Mouse (Mus musculus): ENCODE data around the gene Zfp57. TPM values are rescaled to one million over a fixed set of nuclear protein-coding genes. Genes with fewer than 3 reads are reported as not detected.

The Zfp57 gene
- 208 and 210 TPM in 2 replicates for polyA plus RNA-seq (2016; fragmentation: Nextera tagmentation; extraction: Ambion mirVana)

DNA sequence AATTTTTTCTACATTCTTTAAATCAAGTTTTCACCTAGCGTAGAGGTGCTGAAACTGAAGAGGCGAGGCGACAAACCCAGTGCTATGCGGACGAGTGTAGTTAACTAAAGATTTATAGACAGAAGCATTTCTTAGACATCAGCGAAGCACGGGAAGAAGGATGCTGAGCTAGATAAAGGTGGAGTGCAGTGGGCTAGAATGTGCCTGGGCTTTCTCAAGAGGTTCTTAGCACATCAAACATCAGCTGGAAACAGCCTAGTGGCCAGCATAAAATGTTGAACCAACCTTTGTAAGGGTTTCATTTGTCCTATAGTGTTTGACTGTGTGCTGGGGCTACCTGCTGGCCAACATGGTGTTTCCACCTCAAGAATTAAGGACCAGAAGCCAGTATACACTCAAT lies at the start of gene Zfp57:
Zfp57 (plus strand) TSS at position 301 of the 400 bp plus-strand sequence.
- Histone ChIP-seq H3K9ac (no peak within 1 kb of the TSS), H3K9me3 (no peaks in the 10 kb centered on the region), H3K27ac (no peak within 1 kb of the TSS), H3K4me2 (replicated peaks) (peak within 1 kb of the TSS; percentile 63), H3K36me3 (peaks cover 2% of the 10 kb centered on the region; the same call in 1 of the 2 replicates), H3K4me1 (no peaks in the 10 kb centered on the region; the same call in 1 of the 2 replicates), H3K4me3 (peak within 1 kb of the TSS; percentile 73), H3K27me3 (replicated peaks) (no peaks in the 10 kb centered on the region)
- no peak for ATAC-seq (ENCODE audit: low FRiP score, low read depth)
- WGBS, result 91% methylated on average over 7 of the region's 7 CpGs

DNA sequence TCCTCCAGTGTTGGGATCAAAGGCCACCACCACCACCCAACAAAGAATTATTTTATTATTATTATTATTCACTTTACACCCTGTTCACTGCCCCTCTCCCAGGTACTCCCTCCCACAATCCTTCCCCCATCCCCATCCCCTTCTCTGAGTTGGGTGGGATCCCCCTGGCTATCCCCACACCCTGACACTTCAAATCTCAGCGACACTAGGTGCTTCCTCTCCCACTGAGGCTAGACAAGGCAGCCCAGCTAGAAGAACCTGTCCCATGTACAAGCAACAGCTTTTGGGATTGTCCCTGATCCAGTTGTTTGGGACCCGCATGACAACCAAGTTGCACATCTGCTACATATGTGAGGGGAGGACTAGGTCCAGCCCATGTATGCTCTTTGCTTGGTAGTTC lies 48.3 kb upstream of the Zfp57 start:
- no peak for ATAC-seq (ENCODE audit: low FRiP score, low read depth)
- H3K4me3 ChIP-seq, result no peak overlapping the region
- H3K4me1 ChIP-seq, result peaks cover 12% of the 10 kb centered on the region
- no peak overlapping the region for H3K4me2 ChIP-seq (replicated peaks)
- H3K36me3 ChIP-seq, result peaks cover 15% of the 10 kb centered on the region; the same call in 1 of the 2 replicates
- WGBS, result 90% methylated on average over 2 of the region's 2 CpGs
- no peak overlapping the region for H3K9ac ChIP-seq
- H3K27ac ChIP-seq, result no peak overlapping the region
- no peaks in the 10 kb centered on the region for H3K27me3 ChIP-seq (replicated peaks)
- no peaks in the 10 kb centered on the region for H3K9me3 ChIP-seq

DNA sequence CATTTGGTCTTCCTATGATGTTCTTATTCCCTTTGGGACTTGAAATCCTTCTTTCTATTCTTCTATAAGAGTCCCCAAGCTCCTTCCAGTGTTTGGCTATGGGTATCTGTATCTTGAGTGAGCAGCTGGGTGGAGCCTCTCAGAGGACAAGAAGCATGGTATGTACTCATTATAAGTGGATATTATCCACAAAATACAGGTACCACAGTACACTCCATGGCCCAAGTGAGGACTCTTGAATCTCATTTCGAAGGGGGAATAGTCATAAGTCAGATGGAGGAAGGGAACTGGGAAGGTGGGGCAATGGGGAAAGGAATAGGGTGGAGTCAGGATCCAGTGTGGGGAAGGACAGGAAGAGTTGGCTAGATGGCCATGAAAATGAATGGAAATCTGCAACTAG lies 47.9 kb upstream of the Zfp57 start:
- Histone ChIP-seq H3K9me3 (no peaks in the 10 kb centered on the region), H3K4me1 (peaks cover 12% of the 10 kb centered on the region), H3K36me3 (peaks cover 15% of the 10 kb centered on the region; the same call in 1 of the 2 replicates), H3K4me2 (replicated peaks) (no peak overlapping the region), H3K4me3 (no peak overlapping the region), H3K9ac (no peak overlapping the region), H3K27me3 (replicated peaks) (no peaks in the 10 kb centered on the region), H3K27ac (no peak overlapping the region)
- WGBS, result 93% methylated on average over 1 of the region's 1 CpGs
- no peak for ATAC-seq (ENCODE audit: low FRiP score, low read depth)

DNA sequence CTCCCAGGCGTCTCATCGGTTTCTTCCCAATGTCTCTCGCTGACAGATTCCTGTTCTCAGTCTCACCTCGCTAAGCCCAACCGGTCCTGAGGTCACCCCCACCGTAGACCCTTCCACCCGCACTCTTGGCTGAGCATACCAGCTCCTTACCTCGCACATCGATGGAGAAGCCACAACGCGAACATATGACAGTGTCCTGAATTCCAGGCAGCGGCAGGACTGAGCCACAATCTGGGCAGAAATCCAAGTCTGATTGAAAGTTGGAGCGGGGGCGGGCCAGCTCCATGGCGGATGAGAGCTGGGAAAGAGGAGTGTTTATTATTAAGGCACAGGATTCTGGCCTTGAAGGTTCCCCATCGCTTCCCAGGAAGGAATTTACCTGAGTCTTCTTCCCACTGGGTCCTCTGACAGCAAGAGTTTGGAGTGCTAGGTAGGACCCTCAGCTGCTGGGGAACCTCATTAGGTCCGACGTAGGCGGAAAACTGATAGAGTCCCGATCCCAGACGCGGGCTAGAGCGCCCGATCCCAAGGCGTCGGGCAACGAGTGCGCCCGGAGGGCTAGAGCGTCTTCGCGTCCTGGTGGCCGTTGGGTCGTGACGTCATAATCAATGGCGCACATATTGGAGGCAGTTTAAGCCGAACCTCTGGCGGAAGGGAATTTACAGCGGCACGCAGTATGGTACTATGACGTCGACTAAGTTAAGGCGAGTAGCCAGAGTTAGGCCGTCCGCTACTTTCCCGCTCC lies 42.8 kb upstream of the Zfp57 start, which contains the start of the genes Znrd1 and Znrd1as:
Znrd1 (minus strand) TSS at position 561 of the 745 bp plus-strand sequence.
Znrd1as (plus strand) TSS at position 594 of the 745 bp plus-strand sequence.
- peak within 1 kb of the TSS; percentile 61 for H3K4me3 ChIP-seq
- peak within 1 kb of the TSS; percentile 84 for H3K4me2 ChIP-seq (replicated peaks)
- under 1% methylated on average over 46 of the region's 46 CpGs for WGBS
- H3K9ac ChIP-seq, result peak within 1 kb of the TSS; percentile 77
- H3K4me1 ChIP-seq, result peaks cover 11% of the 10 kb centered on the region
- H3K27ac ChIP-seq, result no peak within 1 kb of the TSS
- H3K9me3 ChIP-seq, result no peaks in the 10 kb centered on the region
- H3K27me3 ChIP-seq (replicated peaks), result no peaks in the 10 kb centered on the region
- ATAC-seq (ENCODE audit: low FRiP score, low read depth), result peak; percentile 98
- H3K36me3 ChIP-seq, result peaks cover 7% of the 10 kb centered on the region; the same call in 1 of the 2 replicates

DNA sequence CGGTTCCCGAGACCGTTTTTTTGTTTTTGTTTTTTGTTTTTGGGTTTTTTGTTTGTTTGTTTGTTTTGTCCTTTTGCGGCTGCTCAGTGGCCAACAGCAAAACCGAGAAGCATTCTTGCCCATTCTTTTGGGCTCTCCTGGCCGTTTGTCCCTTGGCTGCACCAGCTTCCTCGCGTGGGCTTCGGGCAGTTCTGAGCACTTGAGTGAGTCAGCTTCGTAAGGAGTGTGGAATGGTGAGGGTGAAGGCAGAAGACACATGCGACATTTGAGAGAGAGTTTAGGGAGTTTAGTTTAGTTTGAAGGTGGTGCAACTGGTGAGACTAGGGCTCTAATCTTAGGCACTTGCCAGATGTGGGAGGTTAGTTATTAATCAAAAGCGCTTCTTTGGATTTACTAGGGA lies 42.1 kb upstream of the Zfp57 start:
- Histone ChIP-seq H3K4me1 (peaks cover 11% of the 10 kb centered on the region), H3K9ac (peak overlapping the region; percentile 77), H3K27me3 (replicated peaks) (no peaks in the 10 kb centered on the region), H3K4me2 (replicated peaks) (peak overlapping the region; percentile 84), H3K27ac (no peak overlapping the region), H3K36me3 (peaks cover 7% of the 10 kb centered on the region; the same call in 1 of the 2 replicates), H3K4me3 (peak overlapping the region; percentile 61), H3K9me3 (no peaks in the 10 kb centered on the region)
- ATAC-seq (ENCODE audit: low FRiP score, low read depth), result peak; percentile 21; the same call in 1 of the 2 replicates
- WGBS, result 10% methylated on average over 12 of the region's 12 CpGs

DNA sequence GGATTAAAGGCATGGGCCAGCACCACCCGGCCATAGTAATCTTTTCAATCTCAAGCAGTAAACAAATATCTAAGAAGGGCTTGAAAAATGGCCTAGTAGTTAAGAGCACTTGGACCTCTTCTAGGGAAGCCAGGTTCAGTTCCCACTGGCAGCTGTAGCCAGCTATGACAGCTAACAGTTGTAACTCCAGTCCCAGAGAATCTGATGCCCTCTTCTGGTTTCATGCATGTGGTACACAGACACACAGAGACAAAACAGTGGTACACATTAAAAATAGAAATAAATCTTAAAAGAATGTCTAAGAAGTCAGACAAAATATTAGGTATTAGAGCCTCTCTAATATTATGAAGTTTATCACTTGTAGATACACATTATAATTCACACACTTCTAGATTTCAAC lies 39.8 kb upstream of the Zfp57 start:
- no peak overlapping the region for H3K9ac ChIP-seq
- 75% methylated on average over 1 of the region's 1 CpGs for whole genome bisulfite sequencing
- no peaks in the 10 kb centered on the region for H3K9me3 ChIP-seq
- no peak overlapping the region for H3K4me2 ChIP-seq (replicated peaks)
- no peak for ATAC-seq (ENCODE audit: low FRiP score, low read depth)
- H3K27me3 ChIP-seq (replicated peaks), result no peaks in the 10 kb centered on the region
- H3K4me3 ChIP-seq, result no peak overlapping the region
- no peak overlapping the region for H3K27ac ChIP-seq
- H3K4me1 ChIP-seq, result peaks cover 11% of the 10 kb centered on the region
- no peaks in the 10 kb centered on the region for H3K36me3 ChIP-seq

DNA sequence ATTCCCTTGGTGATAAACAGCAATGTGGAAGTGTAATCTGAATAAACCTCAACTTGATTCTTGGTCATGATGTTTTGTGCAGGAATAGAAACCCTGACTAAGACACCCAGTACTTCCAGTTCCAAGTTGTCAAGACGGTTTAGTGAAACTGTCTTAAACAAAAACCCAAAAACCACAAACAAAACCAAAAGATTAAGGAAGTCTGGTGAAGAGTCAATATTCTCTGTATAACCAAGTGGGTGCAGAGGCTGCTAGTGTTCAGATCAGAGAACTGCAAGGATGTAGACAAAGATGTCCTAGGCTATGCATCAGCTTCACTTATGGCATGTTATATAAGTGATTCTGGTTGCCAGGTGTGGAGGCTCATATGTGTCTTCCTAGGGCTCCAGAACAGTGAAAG lies 34.1 kb upstream of the Zfp57 start:
- H3K27me3 ChIP-seq (replicated peaks), result no peaks in the 10 kb centered on the region
- no peak for ATAC-seq (ENCODE audit: low FRiP score, low read depth)
- H3K27ac ChIP-seq, result no peak overlapping the region
- WGBS, result 81% methylated on average over 1 of the region's 1 CpGs
- no peaks in the 10 kb centered on the region for H3K9me3 ChIP-seq
- no peak overlapping the region for H3K4me3 ChIP-seq
- H3K9ac ChIP-seq, result no peak overlapping the region
- no peaks in the 10 kb centered on the region for H3K4me1 ChIP-seq
- no peak overlapping the region for H3K4me2 ChIP-seq (replicated peaks)
- H3K36me3 ChIP-seq, result no peaks in the 10 kb centered on the region

DNA sequence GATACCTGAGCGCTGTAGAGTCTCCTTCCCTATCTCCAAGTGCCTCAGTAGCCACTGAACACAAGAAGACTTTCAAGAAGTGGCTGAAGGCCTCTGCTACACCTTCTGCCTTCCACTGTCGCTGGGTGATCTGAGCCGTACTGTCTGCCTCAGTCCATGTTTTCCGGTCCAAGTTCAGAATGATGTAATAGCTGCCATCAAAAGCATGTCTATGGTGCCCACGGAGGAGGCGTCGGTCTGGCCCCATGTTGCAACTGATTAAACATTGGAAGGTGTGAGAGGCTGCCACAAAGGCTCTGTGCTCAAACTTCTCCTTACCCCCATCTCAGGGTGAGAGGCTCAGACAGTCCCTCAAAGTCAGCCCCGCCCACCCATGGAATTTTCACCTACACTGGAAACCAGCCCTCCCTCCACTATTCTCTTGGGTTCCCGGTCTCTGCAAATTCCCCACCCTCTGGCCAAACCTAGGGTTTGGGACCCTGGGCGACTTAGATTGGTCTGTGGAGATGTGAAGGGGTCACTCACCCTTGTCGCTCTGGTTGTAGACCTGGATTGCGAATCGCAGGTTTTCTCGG lies 30.6 kb upstream of the Zfp57 start:
- H3K27me3 ChIP-seq (replicated peaks), result no peaks in the 10 kb centered on the region
- H3K4me3 ChIP-seq, result no peak overlapping the region
- H3K4me2 ChIP-seq (replicated peaks), result no peak overlapping the region
- 90% methylated on average over 14 of the region's 14 CpGs for WGBS
- H3K36me3 ChIP-seq, result no peaks in the 10 kb centered on the region
- no peak overlapping the region for H3K27ac ChIP-seq
- H3K4me1 ChIP-seq, result no peaks in the 10 kb centered on the region
- no peak for ATAC-seq (ENCODE audit: low FRiP score, low read depth)
- H3K9me3 ChIP-seq, result no peaks in the 10 kb centered on the region
- no peak overlapping the region for H3K9ac ChIP-seq

DNA sequence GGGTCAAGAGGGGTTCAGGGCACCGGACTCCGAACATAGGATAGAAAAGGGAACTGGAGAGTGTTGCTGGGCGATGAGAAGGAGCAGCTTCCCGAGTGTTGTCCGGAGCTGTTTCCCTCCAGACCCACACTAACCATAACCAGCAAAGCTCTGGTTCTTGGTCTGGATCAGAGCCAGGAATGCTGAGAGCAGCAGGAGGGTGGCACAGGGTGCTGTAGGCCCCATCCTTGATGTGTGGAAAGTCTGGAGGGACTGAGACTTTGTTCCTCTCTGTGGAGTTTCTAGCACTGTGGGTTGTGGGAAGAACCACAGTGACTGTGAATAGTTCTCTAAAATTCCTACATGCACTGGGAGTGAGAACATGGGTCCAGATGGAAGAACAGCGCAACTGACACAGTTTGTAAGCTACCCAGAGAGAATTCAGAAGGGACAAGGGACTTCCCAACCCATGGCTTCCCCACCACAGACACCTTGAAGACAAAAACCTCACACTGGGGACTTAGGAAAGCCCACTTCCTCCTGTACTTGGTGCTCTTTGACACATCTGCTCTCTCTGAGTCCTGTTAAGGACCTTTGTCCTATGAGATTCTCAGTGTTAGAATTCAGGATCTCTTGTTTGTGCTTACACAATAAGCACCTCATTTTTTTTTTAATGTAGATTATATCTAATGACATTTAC lies 29.7 kb upstream of the Zfp57 start:
- no peak overlapping the region for H3K27ac ChIP-seq
- H3K36me3 ChIP-seq, result no peaks in the 10 kb centered on the region
- no peak overlapping the region for H3K9ac ChIP-seq
- H3K9me3 ChIP-seq, result no peaks in the 10 kb centered on the region
- no peaks in the 10 kb centered on the region for H3K4me1 ChIP-seq
- H3K4me2 ChIP-seq (replicated peaks), result no peak overlapping the region
- H3K27me3 ChIP-seq (replicated peaks), result no peaks in the 10 kb centered on the region
- no peak overlapping the region for H3K4me3 ChIP-seq
- ATAC-seq (ENCODE audit: low FRiP score, low read depth), result no peak
- 89% methylated on average over 6 of the region's 6 CpGs for WGBS

DNA sequence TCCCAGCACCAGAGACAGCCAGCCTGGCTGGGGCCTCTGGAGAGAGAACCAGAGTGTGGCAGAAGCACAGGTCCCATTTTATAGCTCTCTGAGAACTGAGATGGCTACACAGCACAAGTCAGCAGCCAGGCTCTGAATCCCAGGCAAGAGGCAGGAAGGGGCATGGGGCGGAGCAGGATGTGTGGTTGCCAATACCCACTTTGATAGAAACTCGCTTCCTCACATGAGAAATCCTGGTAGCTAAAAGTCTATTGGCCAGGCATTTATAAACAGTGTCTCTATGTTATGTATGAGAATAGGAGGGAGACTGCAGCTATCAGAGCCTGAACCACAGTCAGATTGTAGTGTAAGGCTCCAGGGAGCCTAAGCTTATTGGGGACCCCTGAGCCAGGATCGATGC lies 28.2 kb upstream of the Zfp57 start:
- ATAC-seq (ENCODE audit: low FRiP score, low read depth), result no peak

DNA sequence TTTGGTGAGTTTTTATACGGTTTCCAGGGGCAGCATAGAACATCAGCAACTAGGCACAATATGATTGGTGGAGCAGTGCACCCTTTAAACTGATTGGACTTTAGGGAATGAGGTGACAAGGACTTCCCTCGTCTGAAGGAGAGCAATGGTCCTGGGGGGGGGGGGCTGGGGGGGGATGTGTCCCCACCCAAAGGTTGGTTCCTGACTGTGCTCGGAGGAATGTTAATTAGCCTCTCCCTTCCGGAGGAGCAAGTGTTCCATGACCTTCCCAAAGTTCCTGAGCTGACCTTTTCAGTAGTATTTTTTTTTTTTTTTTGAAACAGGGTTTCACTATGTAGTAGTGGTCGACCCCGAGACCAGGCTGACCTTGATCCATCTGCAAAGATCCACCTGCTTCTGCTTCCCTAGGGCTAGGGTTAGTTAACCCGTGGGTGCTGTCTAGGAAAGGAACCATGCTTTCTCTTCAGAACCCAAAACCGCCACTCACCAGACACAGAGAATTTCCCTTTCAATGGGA lies 27.6 kb upstream of the Zfp57 start:
- H3K27me3 ChIP-seq (replicated peaks), result no peaks in the 10 kb centered on the region
- no peaks in the 10 kb centered on the region for H3K9me3 ChIP-seq
- 83% methylated on average over 8 of the region's 8 CpGs for WGBS
- H3K4me2 ChIP-seq (replicated peaks), result no peak overlapping the region
- no peak for ATAC-seq (ENCODE audit: low FRiP score, low read depth)
- H3K4me1 ChIP-seq, result no peaks in the 10 kb centered on the region
- H3K36me3 ChIP-seq, result no peaks in the 10 kb centered on the region
- no peak overlapping the region for H3K9ac ChIP-seq
- H3K27ac ChIP-seq, result no peak overlapping the region
- H3K4me3 ChIP-seq, result no peak overlapping the region

More for the DNA sequence above, 28.2 kb upstream of the Zfp57 start:
- no peak overlapping the region for H3K4me2 ChIP-seq (replicated peaks)
- H3K9ac ChIP-seq, result no peak overlapping the region
- H3K9me3 ChIP-seq, result no peaks in the 10 kb centered on the region
- no peaks in the 10 kb centered on the region for H3K27me3 ChIP-seq (replicated peaks)
- no peak overlapping the region for H3K27ac ChIP-seq
- H3K36me3 ChIP-seq, result no peaks in the 10 kb centered on the region
- no peaks in the 10 kb centered on the region for H3K4me1 ChIP-seq
- no peak overlapping the region for H3K4me3 ChIP-seq
- WGBS, result 88% methylated on average over 3 of the region's 3 CpGs

DNA sequence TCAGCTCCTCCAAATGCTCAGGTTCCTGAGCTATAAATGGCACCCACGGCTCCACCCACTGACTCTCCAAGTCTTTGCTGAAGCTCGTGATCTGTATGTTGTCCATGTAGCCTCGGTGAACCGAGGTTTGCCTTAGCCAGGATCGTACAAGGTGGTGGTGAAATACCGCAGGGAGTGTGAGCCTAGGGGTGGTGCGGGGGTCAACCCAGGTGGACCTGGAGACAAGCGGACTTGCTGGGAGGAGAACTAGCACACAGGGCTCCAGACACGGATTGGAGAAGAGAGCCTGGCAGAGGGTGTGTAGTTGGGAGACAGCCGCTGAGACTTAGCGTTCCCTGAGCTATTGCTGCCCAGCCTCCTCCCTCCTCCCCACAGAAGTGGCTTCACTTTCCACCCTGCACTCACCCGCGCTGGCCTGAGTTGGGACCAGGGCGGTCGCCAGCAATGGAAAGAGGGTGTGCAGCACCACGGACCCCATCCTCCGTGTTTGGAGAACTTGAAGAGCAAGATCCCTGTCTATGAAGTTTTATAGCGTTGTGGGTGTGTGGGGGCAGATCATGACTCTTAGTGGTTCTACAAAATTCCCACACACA lies 19.6 kb upstream of the Zfp57 start, which contains the start of gene 2410137M14Rik:
2410137M14Rik (minus strand) TSS at position 17 of the 593 bp plus-strand sequence.
- WGBS, result 12% methylated on average over 18 of the region's 18 CpGs
- H3K9me3 ChIP-seq, result no peaks in the 10 kb centered on the region
- no peak for ATAC-seq (ENCODE audit: low FRiP score, low read depth)
- no peaks in the 10 kb centered on the region for H3K4me1 ChIP-seq
- no peaks in the 10 kb centered on the region for H3K36me3 ChIP-seq
- H3K4me3 ChIP-seq, result no peak within 1 kb of the TSS
- H3K27me3 ChIP-seq (replicated peaks), result 0 out of 2 replicates have a peak, but pooled peaks cover 2% of the 10 kb centered on the region
- no peak within 1 kb of the TSS for H3K27ac ChIP-seq
- peak within 1 kb of the TSS; percentile 27; the same call in 1 of the 2 replicates for H3K4me2 ChIP-seq (replicated peaks)
- H3K9ac ChIP-seq, result no peak within 1 kb of the TSS

Measured in neural tube, embryonic 12.5 days (tissue).